Comparison of ENCODE assay signal across 8 mouse cellular contexts in the genomic region with DNA sequence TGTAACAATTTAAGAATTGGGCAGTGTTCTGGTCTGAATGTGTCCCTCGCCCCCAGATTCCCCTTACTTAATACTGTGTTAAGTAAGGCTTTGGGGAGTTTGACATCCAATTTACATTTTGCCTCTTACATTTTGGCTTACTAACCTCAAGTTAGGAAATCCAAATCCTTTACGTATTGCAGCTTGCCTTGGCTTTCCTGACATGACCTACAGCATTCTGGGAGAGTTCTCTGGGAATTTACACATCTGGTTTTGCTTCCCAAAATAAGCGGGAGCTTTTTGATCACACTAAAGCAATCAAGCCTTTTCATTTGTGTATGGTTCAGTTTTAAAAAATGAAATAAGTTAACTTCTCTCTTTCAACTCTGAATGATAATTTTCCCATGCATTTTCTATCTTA. TPM values are rescaled to one million over a fixed set of nuclear protein-coding genes. Genes with fewer than 3 reads are reported as not detected.
DNase-seq lines count a peak whose midpoint lies in the region; ATAC-seq lines count a peak whose summit lies in the region.

No protein-coding gene starts in this region.

- peaks cover 10% of the 10 kb centered on the region; the same call in 1 of the 2 replicates for H3K27me3 ChIP-seq in heart, embryonic 13.5 days (replicated peaks)
- peaks cover 8% of the 10 kb centered on the region; the same call in 1 of the 2 replicates for H3K27me3 ChIP-seq in forebrain, embryonic 16.5 days (replicated peaks; ENCODE audit: control insufficient read depth, insufficient read depth, low read length)
- peaks cover 42% of the 10 kb centered on the region for H3K27me3 ChIP-seq in liver, embryonic 13.5 days

- H3K4me3 ChIP-seq in heart, embryonic 13.5 days: peak overlapping the region; percentile 88
- H3K4me3 ChIP-seq in forebrain, embryonic 16.5 days (replicated peaks; ENCODE audit: low read length): no peak overlapping the region; the same call in 1 of the 2 replicates
- peak overlapping the region; percentile 69; the same call in 1 of the 2 replicates for H3K4me3 ChIP-seq in liver, embryonic 13.5 days (replicated peaks)

- peak overlapping the region; percentile 94 for H3K27ac ChIP-seq in heart, embryonic 13.5 days (replicated peaks)
- H3K27ac ChIP-seq in forebrain, embryonic 16.5 days (ENCODE audit: low read length): no peak overlapping the region
- H3K27ac ChIP-seq in liver, embryonic 13.5 days: no peak overlapping the region

- peak overlapping the region; percentile 78 for H3K4me2 ChIP-seq in heart, embryonic 13.5 days
- H3K4me2 ChIP-seq in forebrain, embryonic 16.5 days (ENCODE audit: low read length): peak overlapping the region; percentile 96
- peak overlapping the region; percentile 88; the same call in 1 of the 2 replicates for H3K4me2 ChIP-seq in liver, embryonic 13.5 days

- peaks cover 37% of the 10 kb centered on the region for H3K4me1 ChIP-seq in heart, embryonic 13.5 days
- H3K4me1 ChIP-seq in forebrain, embryonic 16.5 days (replicated peaks; ENCODE audit: control insufficient read depth, insufficient read depth, low read length): peaks cover 13% of the 10 kb centered on the region
- H3K4me1 ChIP-seq in liver, embryonic 13.5 days (replicated peaks): peaks cover 30% of the 10 kb centered on the region

- no peak for DNase-seq in heart, adult 11 months
- DNase-seq in MN1 (ENCODE audit: low spot score): peak; percentile 39
- DNase-seq in liver, embryonic 13.5 days: no peak
- DNase-seq in urinary bladder, postnatal 10 days (ENCODE audit: low spot score): no peak
- DNase-seq in spleen, adult 12 weeks (ENCODE audit: low spot score): no peak
- DNase-seq in right cerebral cortex, postnatal 36 days (ENCODE audit: low spot score in 2 of 2): no peak

- no peak for ATAC-seq in heart, embryonic 13.5 days (ENCODE audit: extremely low read depth, insufficient number of reproducible peaks, low FRiP score, low TSS enrichment)
- no peak for ATAC-seq in forebrain, embryonic 16.5 days
- ATAC-seq in liver, embryonic 13.5 days (ENCODE audit: low read depth): no peak

- no peaks in the 10 kb centered on the region for H3K9me3 ChIP-seq in heart, embryonic 13.5 days
- H3K9me3 ChIP-seq in forebrain, embryonic 16.5 days (ENCODE audit: control insufficient read depth, low read length): no peaks in the 10 kb centered on the region
- H3K9me3 ChIP-seq in liver, embryonic 13.5 days (replicated peaks): no peaks in the 10 kb centered on the region

- 46% methylated on average over 3 of the region's 3 CpGs for WGBS in heart, embryonic 13.5 days
- 44% methylated on average over 3 of the region's 3 CpGs for WGBS in forebrain, embryonic 16.5 days
- 48% methylated on average over 3 of the region's 3 CpGs for WGBS in liver, embryonic 13.5 days (ENCODE audit: insufficient replicate concordance)

- peak overlapping the region; percentile 94; the same call in 1 of the 2 replicates for H3K9ac ChIP-seq in heart, embryonic 13.5 days
- no peak overlapping the region for H3K9ac ChIP-seq in forebrain, embryonic 16.5 days (replicated peaks; ENCODE audit: low read depth, low read length)
- H3K9ac ChIP-seq in liver, embryonic 13.5 days: no peak overlapping the region; the same call in 1 of the 2 replicates

- no peaks in the 10 kb centered on the region for H3K36me3 ChIP-seq in heart, embryonic 13.5 days
- no peaks in the 10 kb centered on the region for H3K36me3 ChIP-seq in forebrain, embryonic 16.5 days (ENCODE audit: control insufficient read depth, insufficient read depth)
- no peaks in the 10 kb centered on the region for H3K36me3 ChIP-seq in liver, embryonic 13.5 days

RNA-seq across cellular contexts. Expression of a gene that starts 1.3 kb away (rescaled TPM):
- polyA plus RNA-seq in heart, embryonic 13.5 days (2015; fragmentation: Nextera tagmentation; extraction: Ambion mirVana): 2.4 and 2.7 TPM in 2 replicates
- polyA plus RNA-seq in forebrain, embryonic 16.5 days (2015; fragmentation: Nextera tagmentation; extraction: Ambion mirVana): 0.80 and 0.84 TPM in 2 replicates
- polyA plus RNA-seq in liver, embryonic 13.5 days (2015; fragmentation: Nextera tagmentation; extraction: Ambion mirVana): 0.71 and 0.78 TPM in 2 replicates

RNA-seq across cellular contexts. Expression of a gene that starts 25.5 kb away (rescaled TPM):
- polyA plus RNA-seq in heart, embryonic 13.5 days (2015; fragmentation: Nextera tagmentation; extraction: Ambion mirVana): 33.3 and 39.3 TPM in 2 replicates
- 23.9 and 24.3 TPM in 2 replicates for polyA plus RNA-seq in forebrain, embryonic 16.5 days (2015; fragmentation: Nextera tagmentation; extraction: Ambion mirVana)
- 28.0 and 28.2 TPM in 2 replicates for polyA plus RNA-seq in liver, embryonic 13.5 days (2015; fragmentation: Nextera tagmentation; extraction: Ambion mirVana)
